Mouse (Mus musculus): ENCODE measurements around the gene Camta1. TPM values are rescaled to one million over a fixed set of nuclear protein-coding genes. Genes with fewer than 3 reads are reported as not detected.

Camta1 gene
- total and polyA plus RNA-seq, 2 experiments from 2014 or later: 127 to 145 TPM

DNA sequence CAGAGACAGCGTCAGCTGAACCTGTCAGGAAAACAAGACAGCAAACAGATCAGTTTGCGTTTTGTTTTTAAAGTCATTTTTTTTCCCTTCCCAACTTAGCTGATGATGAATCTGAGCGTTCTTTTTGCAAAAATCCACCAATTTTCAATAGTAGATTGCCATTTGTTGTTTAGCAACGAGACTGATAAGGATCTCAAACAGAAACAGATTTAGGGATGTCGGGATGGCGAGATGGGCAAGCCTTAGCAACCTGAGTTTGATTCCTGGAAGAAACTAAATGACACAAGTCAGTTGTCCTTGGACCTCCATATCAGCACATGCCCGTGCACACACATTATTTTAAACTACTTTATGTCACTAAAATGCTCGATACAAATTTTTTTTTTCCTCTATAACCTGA lies 989.0 kb downstream of the Camta1 start:
- Histone ChIP-seq H3K9me3 (ENCODE audit: low read length) (no peaks in the 10 kb centered on the region), H3K4me3 (ENCODE audit: low read length) (no peak overlapping the region), H3K27ac (peak overlapping the region; percentile 73; the same call in 1 of the 2 replicates), H3K4me1 (ENCODE audit: insufficient read depth, low read length) (peaks cover 8% of the 10 kb centered on the region; the same call in 1 of the 2 replicates), H3K9ac (replicated peaks; ENCODE audit: low read length) (no peak overlapping the region), H3K4me2 (ENCODE audit: low read depth, low read length) (no peak overlapping the region), H3K36me3 (ENCODE audit: insufficient read depth, low read length) (0 out of 2 replicates have a peak, but pooled peaks cover 4% of the 10 kb centered on the region), H3K27me3 (ENCODE audit: insufficient read depth, low read length) (no peaks in the 10 kb centered on the region)
- no peak for ATAC-seq
- no peak for DNase-seq (ENCODE audit: low spot score)
- 80% methylated on average over 8 of the region's 8 CpGs for WGBS
- no peak for TF ChIP-seq CTCF (IDR thresholded peaks at IDR 0.05; ENCODE audit: low read depth)

DNA sequence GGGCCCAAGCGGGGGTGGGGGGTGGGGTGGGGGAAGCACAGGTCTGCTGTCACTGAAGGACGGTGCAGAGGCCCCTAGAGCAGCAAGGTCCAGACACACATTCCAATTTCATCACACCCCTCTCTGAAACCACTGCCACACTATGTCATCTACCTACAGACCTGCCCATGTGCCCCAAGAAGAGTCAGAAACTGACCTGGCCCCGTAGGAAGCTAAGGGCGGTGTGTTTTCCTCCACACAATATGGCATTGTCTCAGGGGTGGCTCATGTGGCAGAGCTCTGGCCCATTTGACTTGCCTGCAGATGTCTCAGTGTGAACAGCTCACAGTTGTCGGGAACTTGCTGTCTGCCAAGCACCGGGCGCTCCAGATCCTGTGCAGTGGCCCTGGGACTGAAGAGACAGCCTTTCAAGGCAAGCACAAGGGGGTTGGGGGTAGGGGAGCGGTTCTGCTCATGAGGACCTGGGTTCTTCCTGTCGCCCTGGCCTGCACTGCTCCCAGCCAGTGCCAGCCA lies 989.5 kb downstream of the Camta1 start:
- Histone ChIP-seq H3K9me3 (ENCODE audit: low read length) (no peaks in the 10 kb centered on the region), H3K27me3 (ENCODE audit: insufficient read depth, low read length) (no peaks in the 10 kb centered on the region), H3K9ac (replicated peaks; ENCODE audit: low read length) (no peak overlapping the region), H3K4me3 (ENCODE audit: low read length) (no peak overlapping the region), H3K27ac (peak overlapping the region; percentile 73), H3K36me3 (ENCODE audit: insufficient read depth, low read length) (peaks cover 7% of the 10 kb centered on the region), H3K4me1 (ENCODE audit: insufficient read depth, low read length) (peaks cover 8% of the 10 kb centered on the region; the same call in 1 of the 2 replicates), H3K4me2 (ENCODE audit: low read depth, low read length) (no peak overlapping the region)
- 30% methylated on average over 9 of the region's 9 CpGs for WGBS
- no peak for TF ChIP-seq CTCF (IDR thresholded peaks at IDR 0.05; ENCODE audit: low read depth)
- peak; percentile 34 for DNase-seq (ENCODE audit: low spot score)
- ATAC-seq: peak; percentile 71

DNA sequence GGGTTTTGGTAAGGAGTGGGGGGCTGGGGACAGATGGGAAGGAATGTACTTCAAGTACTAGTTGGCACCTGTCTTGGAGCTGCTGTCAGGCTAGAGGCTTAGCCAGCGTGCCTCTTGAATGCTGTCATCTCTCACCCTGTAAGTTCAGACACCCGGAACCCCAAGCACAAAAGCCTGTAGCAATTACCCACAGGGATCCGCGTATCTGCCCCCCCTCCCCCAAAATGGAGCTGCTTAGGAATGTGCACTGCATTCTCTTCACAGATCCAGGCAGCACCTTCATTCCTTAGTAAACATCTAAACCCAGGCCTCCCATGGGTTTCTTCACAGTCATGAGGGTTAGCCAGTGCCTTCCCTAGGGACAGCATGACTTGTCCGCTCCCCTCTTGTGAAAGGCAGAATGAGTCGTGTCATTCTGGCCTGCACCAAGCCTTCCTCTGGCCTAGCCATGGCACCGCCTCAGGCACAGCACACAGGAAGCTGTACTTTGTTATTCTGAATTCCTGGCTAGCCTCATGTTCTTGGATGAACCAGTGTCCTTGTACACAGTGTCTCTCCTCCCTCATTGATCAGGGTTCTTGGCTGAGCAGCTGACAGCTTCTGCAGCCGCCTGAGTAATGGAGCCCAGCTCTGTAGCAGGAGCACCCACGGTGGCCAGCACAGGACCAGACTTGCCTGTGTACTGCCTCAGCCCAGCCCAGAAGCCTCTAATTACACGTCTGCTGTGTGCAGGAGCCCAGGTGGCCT lies 990.1 kb downstream of the Camta1 start:
- Histone ChIP-seq H3K9ac (replicated peaks; ENCODE audit: low read length) (no peak overlapping the region), H3K4me2 (ENCODE audit: low read depth, low read length) (no peak overlapping the region), H3K4me1 (ENCODE audit: insufficient read depth, low read length) (peaks cover 8% of the 10 kb centered on the region; the same call in 1 of the 2 replicates), H3K27ac (peak overlapping the region; percentile 73), H3K27me3 (ENCODE audit: insufficient read depth, low read length) (no peaks in the 10 kb centered on the region), H3K4me3 (ENCODE audit: low read length) (no peak overlapping the region), H3K36me3 (ENCODE audit: insufficient read depth, low read length) (peaks cover 13% of the 10 kb centered on the region), H3K9me3 (ENCODE audit: low read length) (no peaks in the 10 kb centered on the region)
- no peak for TF ChIP-seq CTCF (IDR thresholded peaks at IDR 0.05; ENCODE audit: low read depth)
- ATAC-seq (peak; percentile 83), DNase-seq (ENCODE audit: low spot score) (peak; percentile 63)
- 21% methylated on average over 10 of the region's 10 CpGs for WGBS

DNA sequence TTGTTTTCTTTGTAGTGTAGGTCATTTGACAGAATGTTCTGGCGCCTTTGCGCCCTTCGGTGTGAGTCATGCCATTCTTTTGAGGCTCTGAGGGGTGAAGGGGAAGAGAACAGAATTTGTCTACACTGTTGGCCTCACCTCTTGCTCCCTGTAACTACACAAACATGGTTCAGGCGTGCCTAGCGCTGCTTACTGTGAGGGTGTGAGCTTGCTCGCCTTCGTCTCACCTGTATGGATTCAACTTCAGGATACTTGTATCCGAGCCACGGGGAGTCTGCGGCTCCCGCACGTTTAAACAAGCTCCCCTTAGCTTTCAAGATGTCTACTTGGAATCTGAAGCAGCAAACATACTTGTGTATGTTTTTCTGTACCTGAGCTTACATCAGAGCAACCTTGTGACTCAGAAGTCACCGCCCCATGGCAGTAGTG lies 990.7 kb downstream of the Camta1 start:
- no peaks in the 10 kb centered on the region for H3K27me3 ChIP-seq (ENCODE audit: insufficient read depth, low read length)
- H3K4me2 ChIP-seq (ENCODE audit: low read depth, low read length): no peak overlapping the region
- peaks cover 8% of the 10 kb centered on the region; the same call in 1 of the 2 replicates for H3K4me1 ChIP-seq (ENCODE audit: insufficient read depth, low read length)
- H3K36me3 ChIP-seq (ENCODE audit: insufficient read depth, low read length): peaks cover 19% of the 10 kb centered on the region
- no peak for ATAC-seq
- H3K4me3 ChIP-seq (ENCODE audit: low read length): no peak overlapping the region
- H3K9ac ChIP-seq (replicated peaks; ENCODE audit: low read length): no peak overlapping the region
- WGBS: 81% methylated on average over 13 of the region's 13 CpGs
- peak overlapping the region; percentile 73; the same call in 1 of the 2 replicates for H3K27ac ChIP-seq
- no peak for TF ChIP-seq CTCF (IDR thresholded peaks at IDR 0.05; ENCODE audit: low read depth)
- DNase-seq (ENCODE audit: low spot score): no peak
- no peaks in the 10 kb centered on the region for H3K9me3 ChIP-seq (ENCODE audit: low read length)

DNA sequence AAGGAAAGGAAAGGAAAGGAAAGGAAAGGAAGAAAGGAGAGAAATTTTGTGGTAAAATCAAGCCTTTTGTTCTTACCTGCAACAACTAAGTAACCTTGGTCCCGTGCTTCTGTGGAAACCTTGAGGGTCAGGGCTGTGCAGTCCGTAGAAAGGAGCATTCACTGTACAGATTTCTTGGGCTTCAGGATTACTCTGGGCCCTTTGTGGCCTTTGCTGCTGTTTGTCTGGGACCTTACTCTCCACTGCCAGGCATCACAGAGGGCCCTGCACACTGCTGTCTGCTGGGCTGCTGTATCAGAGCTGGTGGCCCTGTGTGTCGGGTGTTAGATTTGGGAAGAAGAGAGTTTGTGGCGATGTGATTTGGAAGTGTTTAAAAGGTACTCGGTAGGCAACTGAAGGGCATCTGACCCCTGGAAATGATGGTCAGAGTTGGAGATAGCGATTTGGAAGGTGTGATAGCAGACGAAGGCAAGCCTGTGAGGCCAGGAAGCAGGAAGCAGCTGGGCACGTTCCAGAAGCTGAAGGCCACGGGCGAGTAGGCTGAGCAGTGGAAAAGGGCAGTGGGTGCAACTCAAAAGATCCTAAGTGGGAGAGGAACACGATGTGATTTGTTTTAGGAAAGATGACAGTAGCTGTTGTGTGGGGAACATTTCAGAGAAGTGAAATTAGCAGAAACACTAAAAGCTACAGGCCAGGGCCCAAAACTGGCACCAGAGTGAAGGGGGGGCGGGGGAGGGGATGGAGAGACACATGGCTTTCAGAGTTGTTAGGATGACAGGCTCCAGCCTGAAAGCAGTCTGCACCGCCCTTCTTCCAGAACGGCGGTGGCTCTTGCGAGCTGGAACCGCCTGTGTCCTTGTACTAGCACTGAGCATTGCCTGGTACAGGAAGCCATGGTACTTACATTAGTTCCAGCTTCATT lies 992.1 kb downstream of the Camta1 start:
- no peak for TF ChIP-seq CTCF (IDR thresholded peaks at IDR 0.05; ENCODE audit: low read depth)
- no peak for ATAC-seq
- Histone ChIP-seq H3K4me3 (ENCODE audit: low read length) (no peak overlapping the region), H3K9me3 (ENCODE audit: low read length) (no peaks in the 10 kb centered on the region), H3K4me2 (ENCODE audit: low read depth, low read length) (no peak overlapping the region), H3K36me3 (ENCODE audit: insufficient read depth, low read length) (peaks cover 25% of the 10 kb centered on the region), H3K27me3 (ENCODE audit: insufficient read depth, low read length) (no peaks in the 10 kb centered on the region), H3K9ac (replicated peaks; ENCODE audit: low read length) (no peak overlapping the region), H3K27ac (no peak overlapping the region), H3K4me1 (ENCODE audit: insufficient read depth, low read length) (peaks cover 8% of the 10 kb centered on the region; the same call in 1 of the 2 replicates)
- 76% methylated on average over 17 of the region's 17 CpGs for WGBS
- DNase-seq (ENCODE audit: low spot score): no peak

DNA sequence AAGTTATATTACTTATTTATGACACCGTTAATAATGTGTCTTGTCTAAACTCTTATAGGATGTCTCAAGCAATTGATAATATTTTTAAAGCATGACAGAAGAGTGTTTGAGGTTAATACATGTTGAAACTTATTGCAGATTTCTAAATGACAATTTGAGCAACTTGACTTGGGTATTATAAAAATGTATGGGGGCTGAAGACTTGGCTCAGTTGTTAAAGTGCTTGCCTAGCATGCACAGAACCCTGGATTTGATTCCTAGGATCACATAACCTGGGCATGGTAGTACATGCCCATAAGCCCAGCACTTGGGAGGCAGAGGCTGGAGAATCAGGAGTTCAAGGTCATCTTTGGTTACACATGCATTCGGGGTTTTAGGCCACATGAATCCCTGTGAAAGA lies 992.8 kb downstream of the Camta1 start:
- Histone ChIP-seq H3K9ac (replicated peaks; ENCODE audit: low read length) (no peak overlapping the region), H3K4me3 (ENCODE audit: low read length) (no peak overlapping the region), H3K9me3 (ENCODE audit: low read length) (no peaks in the 10 kb centered on the region), H3K27me3 (ENCODE audit: insufficient read depth, low read length) (no peaks in the 10 kb centered on the region), H3K27ac (no peak overlapping the region), H3K4me2 (ENCODE audit: low read depth, low read length) (no peak overlapping the region), H3K36me3 (ENCODE audit: insufficient read depth, low read length) (peaks cover 25% of the 10 kb centered on the region), H3K4me1 (ENCODE audit: insufficient read depth, low read length) (peaks cover 8% of the 10 kb centered on the region; the same call in 1 of the 2 replicates)
- 85% methylated on average over 2 of the region's 2 CpGs for WGBS
- TF ChIP-seq CTCF (IDR thresholded peaks at IDR 0.05; ENCODE audit: low read depth): no peak
- no peak for DNase-seq (ENCODE audit: low spot score)
- no peak for ATAC-seq
